Mouse (Mus musculus) inflammation-experienced regulatory T-cells, adult 6 months (primary cell): ENCODE measurements around the gene Acoxl. TPM values are rescaled to one million over a fixed set of nuclear protein-coding genes. Genes with fewer than 3 reads are reported as not detected.

Experiments used
- ATAC-seq: one replicate; pipeline ENCODE4 v1.8.0; 2017
- polyA plus RNA-seq, 3 experiments: library from polyadenylated mRNA; unstranded; fragments of 100-300 nt; shearing (Covaris generic); gene quantifications; one replicate each; pipeline ENCODE4 v1.2.1; 2017

Acoxl gene
- under 1 TPM in 1 of 3 experiments, not detected in 2; 0.72 TPM for polyA plus RNA-seq

- ATAC-seq: no peak
These were observed at the start of gene Acoxl for GRCm38 (mm10) chr2:127838576-127838975. Gene Acoxl (plus strand): TSS chr2:127838876.

GRCm38 (mm10) chr2:127789138-127789537, 49.5 kb upstream of the Acoxl start:
- peak; percentile 4 for ATAC-seq

- no peak for ATAC-seq
These were observed 48.9 kb upstream of the Acoxl start for GRCm38 (mm10) chr2:127789651-127790270.

- ATAC-seq: peak; percentile 89
These were observed 46.6 kb upstream of the Acoxl start, which contains the start of gene Mtln for GRCm38 (mm10) chr2:127791919-127792603. Gene Mtln (minus strand): TSS chr2:127792488.

GRCm38 (mm10) chr2:127831401-127832102, 7.1 kb upstream of the Acoxl start, which contains the start of gene Bub1:
Gene Bub1 (minus strand): TSS chr2:127831865.
- peak; percentile 97 for ATAC-seq

- peak; percentile 42 for ATAC-seq
These were observed 6.4 kb upstream of the Acoxl start for GRCm38 (mm10) chr2:127832103-127832832.

GRCm38 (mm10) chr2:127832833-127833190, 5.9 kb upstream of the Acoxl start:
- no peak for ATAC-seq

- no peak for ATAC-seq
These were observed 749 bp downstream of the Acoxl start for GRCm38 (mm10) chr2:127839425-127839824.

GRCm38 (mm10) chr2:127841402-127841801, 2.7 kb downstream of the Acoxl start:
- ATAC-seq: no peak

- ATAC-seq: no peak
These were observed 3.7 kb downstream of the Acoxl start for GRCm38 (mm10) chr2:127842421-127842820.

- peak; percentile 28 for ATAC-seq
These were observed 6.8 kb downstream of the Acoxl start for GRCm38 (mm10) chr2:127845346-127845982.

- no peak for ATAC-seq
These were observed 7.3 kb downstream of the Acoxl start for GRCm38 (mm10) chr2:127846008-127846407.

- ATAC-seq: no peak
These were observed 7.9 kb downstream of the Acoxl start for GRCm38 (mm10) chr2:127846571-127846970.

- ATAC-seq: no peak
These were observed 11.7 kb downstream of the Acoxl start for GRCm38 (mm10) chr2:127850371-127850770.

- ATAC-seq: no peak
These were observed 15.8 kb downstream of the Acoxl start for GRCm38 (mm10) chr2:127854332-127854991.

GRCm38 (mm10) chr2:127864381-127864780, 25.7 kb downstream of the Acoxl start:
- ATAC-seq: no peak

- no peak for ATAC-seq
These were observed 42.4 kb downstream of the Acoxl start for GRCm38 (mm10) chr2:127881063-127881462.

GRCm38 (mm10) chr2:127889432-127889831, 50.8 kb downstream of the Acoxl start:
- peak; percentile 80 for ATAC-seq

- ATAC-seq: no peak
These were observed 51.3 kb downstream of the Acoxl start for GRCm38 (mm10) chr2:127889979-127890378.

GRCm38 (mm10) chr2:127890526-127890925, 51.9 kb downstream of the Acoxl start:
- ATAC-seq: no peak

- ATAC-seq: no peak
These were observed 52.4 kb downstream of the Acoxl start for GRCm38 (mm10) chr2:127891056-127891455.

GRCm38 (mm10) chr2:127894890-127895289, 56.2 kb downstream of the Acoxl start:
- ATAC-seq: no peak
